Mouse (Mus musculus) liver, embryonic 14.5 days (tissue): Measurements from ENCODE around the gene Wnt2.

Experiments
- CTCF ChIP-seq: IDR thresholded peaks from 2 replicates; pipeline ENCODE4 v1.5.1; 2016; ENCODE audit warnings: antibody characterized with exemption, low read depth, control low read depth
- EP300 ChIP-seq: IDR thresholded peaks from 2 replicates; pipeline ENCODE4 v1.6.1; 2016; ENCODE audit warnings: antibody characterized with exemption, low read depth

GRCm38 (mm10) chr6:18076986-18077385 lies 46.6 kb upstream of the Wnt2 start:
- TF ChIP-seq CTCF: no peak
- no peak for TF ChIP-seq EP300
